Mouse (Mus musculus): ENCODE results near the gene Slc1a2. TPM values are rescaled to one million over a fixed set of nuclear protein-coding genes. Genes with fewer than 3 reads are reported as not detected.

Gene Slc1a2
- total and polyA plus RNA-seq, 3 experiments: 0.08 TPM; not detected in 2

GRCm38 (mm10) chr2:102648845-102649500 is 9.5 kb upstream of the Slc1a2 start:
- Histone ChIP-seq H3K36me3 (ENCODE audit: control insufficient read depth in 1 of 2, insufficient read depth in 2 of 2, low read length in 2 of 2) (no peaks in the 10 kb centered on the region), H3K9me3 (replicated peaks; ENCODE audit: insufficient read depth, low read length) (no peaks in the 10 kb centered on the region), H3K27me3 (ENCODE audit: control insufficient read depth in 1 of 2, insufficient read depth in 2 of 2, low read length in 2 of 2) (peaks cover 5 to 19% of the 10 kb centered on the region in 2 experiments), H3K79me2 (ENCODE audit: control insufficient read depth, insufficient read depth, low read length, poor library complexity) (no peaks in the 10 kb centered on the region), H3K4me3 (ENCODE audit: control insufficient read depth in 1 of 2, insufficient read depth in 1 of 2, low read depth in 2 of 2, low read length in 2 of 2) (no peak overlapping the region), H3K9ac (ENCODE audit: control insufficient read depth, low read depth, low read length, poor library complexity, severe bottlenecking) (no peak overlapping the region), H3K27ac (ENCODE audit: control insufficient read depth, low read depth, low read length) (no peak overlapping the region), H3K4me1 (ENCODE audit: control insufficient read depth in 1 of 2, insufficient read depth in 2 of 2, low read length in 2 of 2) (no peaks in the 10 kb centered on the region)
- no peak for DNase-seq (ENCODE audit: low read depth, low spot score)
- TF ChIP-seq POLR2AphosphoS2 (IDR thresholded peaks at IDR 0.05; ENCODE audit: low read length): no peak

- Histone ChIP-seq H3K36me3 (ENCODE audit: control insufficient read depth in 1 of 2, insufficient read depth in 2 of 2, low read length in 2 of 2) (no peaks in the 10 kb centered on the region), H3K27me3 (ENCODE audit: control insufficient read depth in 1 of 2, insufficient read depth in 2 of 2, low read length in 2 of 2) (peaks cover 5 to 17% of the 10 kb centered on the region in 2 experiments), H3K9ac (ENCODE audit: control insufficient read depth, low read depth, low read length, poor library complexity, severe bottlenecking) (no peak overlapping the region), H3K4me3 (ENCODE audit: control insufficient read depth in 1 of 2, insufficient read depth in 1 of 2, low read depth in 2 of 2, low read length in 2 of 2) (no peak overlapping the region), H3K27ac (ENCODE audit: control insufficient read depth, low read depth, low read length) (no peak overlapping the region), H3K79me2 (ENCODE audit: control insufficient read depth, insufficient read depth, low read length, poor library complexity) (no peaks in the 10 kb centered on the region), H3K4me1 (ENCODE audit: control insufficient read depth in 1 of 2, insufficient read depth in 2 of 2, low read length in 2 of 2) (no peaks in the 10 kb centered on the region), H3K9me3 (replicated peaks; ENCODE audit: insufficient read depth, low read length) (no peaks in the 10 kb centered on the region)
- TF ChIP-seq MXI1 (IDR thresholded peaks at IDR 0.05; ENCODE audit: low read depth, low read length) (no peak), NRF1 (IDR thresholded peaks at IDR 0.05; ENCODE audit: insufficient read depth, low read depth, low read length, poor library complexity, severe bottlenecking) (no peak), GABPA (IDR thresholded peaks at IDR 0.05; ENCODE audit: low read depth, low read length) (no peak), UBTF (IDR thresholded peaks at IDR 0.05; ENCODE audit: borderline replicate concordance, insufficient read depth, low read depth, low read length) (no peak), TCF12 (IDR thresholded peaks at IDR 0.05; ENCODE audit: low read depth, low read length) (no peak), TAL1 (IDR thresholded peaks at IDR 0.05; ENCODE audit: low read length) (no peak), MYC (IDR thresholded peaks at IDR 0.05; ENCODE audit: low read depth, low read length) (no peak), USF2 (IDR thresholded peaks at IDR 0.05; ENCODE audit: borderline replicate concordance in 1 of 2, insufficient read depth in 1 of 2, low read depth in 1 of 2, low read length in 2 of 2) (no peak), MYB (IDR thresholded peaks at IDR 0.05; ENCODE audit: low read depth, low read length) (no peak), E2F4 (IDR thresholded peaks at IDR 0.05; ENCODE audit: borderline replicate concordance, low read depth, low read length) (no peak), MEF2A (IDR thresholded peaks at IDR 0.05; ENCODE audit: extremely low read depth, insufficient replicate concordance, low read depth, low read length, poor library complexity, severe bottlenecking) (no peak), GATA1 (IDR thresholded peaks at IDR 0.05; ENCODE audit: low read depth, low read length) (no peak), KAT2A (conservative IDR thresholded peaks at IDR 0.05; ENCODE audit: low read depth, low read length) (no peak), SIN3A (IDR thresholded peaks at IDR 0.05; ENCODE audit: low read length) (no peak)
- no peak for DNase-seq (ENCODE audit: low read depth, low spot score)
Measured at GRCm38 (mm10) chr2:102650322-102650721, 8.1 kb upstream of the Slc1a2 start.

Data from MEL (cell line).